Mouse (Mus musculus) hindbrain, embryonic 13.5 days (tissue): ENCODE data around the gene Cdkl2. TPM values are rescaled to one million over a fixed set of nuclear protein-coding genes. Genes with fewer than 3 reads are reported as not detected.

Experiments used
- ATAC-seq: fragments of 200-750 bp; cut with Nextera tagmentation; 2 replicates; pipeline ENCODE4 v1.8.0; 2017; ENCODE audit warnings: moderate TSS enrichment; ENCODE audit not compliant: low FRiP score
- H3K27ac ChIP-seq: fragments of 300-500 bp; sonication (generic); 2 replicates; pipeline ENCODE4 v1.5.1; 2015; ENCODE audit warnings: inconsistent platforms, mild to moderate bottlenecking, moderate library complexity
- H3K27me3 ChIP-seq: fragments of 300-500 bp; sonication (generic); 2 replicates; pipeline ENCODE4 v1.6.1; 2015; ENCODE audit warnings: mild to moderate bottlenecking, inconsistent platforms
- H3K36me3 ChIP-seq: fragments of 300-500 bp; sonication (generic); 2 replicates; pipeline ENCODE4 v1.6.1; 2015; ENCODE audit warnings: mild to moderate bottlenecking, inconsistent platforms
- H3K4me1 ChIP-seq: fragments of 300-500 bp; sonication (generic); replicated peaks from 2 replicates; pipeline ENCODE4 v1.6.1; 2015; ENCODE audit warnings: inconsistent platforms
- H3K4me2 ChIP-seq: fragments of 300-500 bp; sonication (generic); 2 replicates; pipeline ENCODE4 v1.6.1; 2015; ENCODE audit warnings: inconsistent platforms, mild to moderate bottlenecking, moderate library complexity
- H3K4me3 ChIP-seq: fragments of 300-500 bp; sonication (generic); 2 replicates; pipeline ENCODE4 v1.5.1; 2015; ENCODE audit warnings: mild to moderate bottlenecking, inconsistent platforms
- H3K9ac ChIP-seq: fragments of 300-500 bp; sonication (generic); 2 replicates; pipeline ENCODE4 v1.6.1; 2015; ENCODE audit warnings: mild to moderate bottlenecking, inconsistent platforms
- H3K9me3 ChIP-seq: fragments of 300-500 bp; sonication (generic); 2 replicates; pipeline ENCODE4 v1.6.1; 2016; ENCODE audit warnings: inconsistent platforms
- WGBS: fragments of 180-500 bp; shearing (Covaris S2); methylation state at CpG from one replicate; pipeline ENCODE4 v1.1.7; 2015; 5-methylcytosine and 5-hydroxymethylcytosine counted together
- polyA plus RNA-seq: library from polyadenylated mRNA; unstranded; fragments of >200 nt; fragmentation: Nextera tagmentation; extraction: Ambion mirVana; gene quantifications from 2 replicates; pipeline ENCODE4 v1.2.1, GENCODE M21; 2015

Gene Cdkl2
- polyA plus RNA-seq, 1 experiment from 2014 or later = 5.1 TPM

- Histone ChIP-seq H3K27ac (peak overlapping the region; percentile 99), H3K9ac (peak overlapping the region; percentile 87), H3K4me2 (peak overlapping the region; percentile 60), H3K4me1 (peaks cover 24% of the 10 kb centered on the region), H3K27me3 (no peaks in the 10 kb centered on the region), H3K36me3 (peaks cover 5% of the 10 kb centered on the region), H3K9me3 (no peaks in the 10 kb centered on the region), H3K4me3 (peak overlapping the region; percentile 80)
- WGBS = under 1% methylated on average over 14 of the region's 14 CpGs
- ATAC-seq = 0 out of 2 replicates have a peak, but pooled peaks have one; percentile 1
Observed at GRCm38 (mm10) chr5:91962259-91962638, 81.4 kb downstream of the Cdkl2 start.

GRCm38 (mm10) chr5:91961370-91961769, 82.3 kb downstream of the Cdkl2 start:
- Histone ChIP-seq H3K9me3 (no peaks in the 10 kb centered on the region), H3K27me3 (no peaks in the 10 kb centered on the region), H3K4me1 (peaks cover 24% of the 10 kb centered on the region), H3K36me3 (peaks cover 14% of the 10 kb centered on the region), H3K4me3 (peak overlapping the region; percentile 80), H3K9ac (peak overlapping the region; percentile 87), H3K27ac (no peak overlapping the region), H3K4me2 (peak overlapping the region; percentile 60)
- ATAC-seq = no peak
- WGBS = 91% methylated on average over 1 of the region's 1 CpGs

- Histone ChIP-seq H3K27me3 (no peaks in the 10 kb centered on the region), H3K9ac (peak overlapping the region; percentile 31), H3K4me2 (peak overlapping the region; percentile 60), H3K9me3 (no peaks in the 10 kb centered on the region), H3K4me3 (peak overlapping the region; percentile 12), H3K27ac (no peak overlapping the region), H3K36me3 (peaks cover 14% of the 10 kb centered on the region), H3K4me1 (peaks cover 24% of the 10 kb centered on the region)
- 75% methylated on average over 3 of the region's 3 CpGs for WGBS
- no peak for ATAC-seq
Observed at GRCm38 (mm10) chr5:91960606-91961254, 83.0 kb downstream of the Cdkl2 start.

- peaks cover 24% of the 10 kb centered on the region for H3K4me1 ChIP-seq
- H3K4me3 ChIP-seq = no peak overlapping the region
- H3K9ac ChIP-seq = no peak overlapping the region
- ATAC-seq = no peak
- H3K9me3 ChIP-seq = no peaks in the 10 kb centered on the region
- H3K4me2 ChIP-seq = 0 out of 2 replicates have a peak overlapping the region, but pooled peaks have one; percentile 10
- 93% methylated on average over 1 of the region's 1 CpGs for WGBS
- peaks cover 15% of the 10 kb centered on the region for H3K36me3 ChIP-seq
- no peak overlapping the region for H3K27ac ChIP-seq
- H3K27me3 ChIP-seq = no peaks in the 10 kb centered on the region
Observed at GRCm38 (mm10) chr5:91959986-91960385, 83.7 kb downstream of the Cdkl2 start.

- 94% methylated on average over 1 of the region's 1 CpGs for WGBS
- H3K4me1 ChIP-seq = peaks cover 24% of the 10 kb centered on the region
- no peak overlapping the region for H3K4me2 ChIP-seq
- H3K27me3 ChIP-seq = no peaks in the 10 kb centered on the region
- no peak overlapping the region for H3K4me3 ChIP-seq
- H3K9me3 ChIP-seq = no peaks in the 10 kb centered on the region
- no peak overlapping the region for H3K9ac ChIP-seq
- no peak for ATAC-seq
- H3K27ac ChIP-seq = no peak overlapping the region
- peaks cover 20% of the 10 kb centered on the region for H3K36me3 ChIP-seq
Observed at GRCm38 (mm10) chr5:91959096-91959495, 84.6 kb downstream of the Cdkl2 start.

- WGBS = 90% methylated on average over 3 of the region's 3 CpGs
- no peak for ATAC-seq
- H3K4me3 ChIP-seq = no peak overlapping the region
- peaks cover 34% of the 10 kb centered on the region for H3K36me3 ChIP-seq
- no peak overlapping the region for H3K27ac ChIP-seq
- H3K9me3 ChIP-seq = no peaks in the 10 kb centered on the region
- no peak overlapping the region for H3K4me2 ChIP-seq
- no peak overlapping the region for H3K9ac ChIP-seq
- peaks cover 24% of the 10 kb centered on the region for H3K4me1 ChIP-seq
- H3K27me3 ChIP-seq = no peaks in the 10 kb centered on the region
Observed at GRCm38 (mm10) chr5:91956991-91957760, 86.5 kb downstream of the Cdkl2 start.

Other genes with a start within 250 kb of the Cdkl2 start
- gene Rchy1, start 80.8 kb downstream of the Cdkl2 start, polyA plus RNA-seq = 81.6 and 84.4 TPM in 2 replicates
- 0.36 TPM in 1 of 2 replicates, not detected in the other for gene Odaph, start 56.4 kb downstream of the Cdkl2 start, polyA plus RNA-seq
- gene G3bp2, start 39.8 kb upstream of the Cdkl2 start, polyA plus RNA-seq = 425 and 430 TPM in 2 replicates
- 43.9 and 44.6 TPM in 2 replicates for gene Uso1, start 94.1 kb upstream of the Cdkl2 start, polyA plus RNA-seq
- gene U90926, start 171.5 kb upstream of the Cdkl2 start, polyA plus RNA-seq = not detected in 2 replicates
- gene Ppef2, start 212.4 kb upstream of the Cdkl2 start, polyA plus RNA-seq = 0.32 and 0.70 TPM in 2 replicates
- gene Naaa, start 234.3 kb upstream of the Cdkl2 start, polyA plus RNA-seq = 15.0 and 19.2 TPM in 2 replicates